Mouse (Mus musculus) megakaryocyte-erythroid progenitor cell, adult 5-6 weeks (primary cell): ENCODE data around the gene 5730596B20Rik. TPM values are rescaled to one million over a fixed set of nuclear protein-coding genes. Genes with fewer than 3 reads are reported as not detected.

Experiments
- ATAC-seq: replicated peaks from 2 replicates; pipeline ENCODE4 v1.8.0; 2016; ENCODE audit warnings: mild to moderate bottlenecking, inconsistent platforms; ENCODE audit not compliant: severe bottlenecking, poor library complexity, low FRiP score, low TSS enrichment
- total RNA-seq, 2 experiments: library from RNA; stranded (forward) in 1 of 2; stranded (reverse) in 1 of 2; fragments of 200-1000, 215-1000 nt in 1 of 2; fragments of >200 nt in 1 of 2; fragmentation: Nextera tagmentation in 1 of 2; gene quantifications; 2 replicates each; pipeline ENCODE4 v1.2.3; 2014 to 2017

Gene 5730596B20Rik
- total RNA-seq (2014; fragmentation: Nextera tagmentation) (not detected in 2 replicates), total RNA-seq (2017) (not detected in 2 replicates)

- no peak for ATAC-seq
Measured at GRCm38 (mm10) chr6:52177061-52177735, at the start of gene 5730596B20Rik. Gene 5730596B20Rik, plus strand, starts transcription at chr6:52177498.

DNA sequence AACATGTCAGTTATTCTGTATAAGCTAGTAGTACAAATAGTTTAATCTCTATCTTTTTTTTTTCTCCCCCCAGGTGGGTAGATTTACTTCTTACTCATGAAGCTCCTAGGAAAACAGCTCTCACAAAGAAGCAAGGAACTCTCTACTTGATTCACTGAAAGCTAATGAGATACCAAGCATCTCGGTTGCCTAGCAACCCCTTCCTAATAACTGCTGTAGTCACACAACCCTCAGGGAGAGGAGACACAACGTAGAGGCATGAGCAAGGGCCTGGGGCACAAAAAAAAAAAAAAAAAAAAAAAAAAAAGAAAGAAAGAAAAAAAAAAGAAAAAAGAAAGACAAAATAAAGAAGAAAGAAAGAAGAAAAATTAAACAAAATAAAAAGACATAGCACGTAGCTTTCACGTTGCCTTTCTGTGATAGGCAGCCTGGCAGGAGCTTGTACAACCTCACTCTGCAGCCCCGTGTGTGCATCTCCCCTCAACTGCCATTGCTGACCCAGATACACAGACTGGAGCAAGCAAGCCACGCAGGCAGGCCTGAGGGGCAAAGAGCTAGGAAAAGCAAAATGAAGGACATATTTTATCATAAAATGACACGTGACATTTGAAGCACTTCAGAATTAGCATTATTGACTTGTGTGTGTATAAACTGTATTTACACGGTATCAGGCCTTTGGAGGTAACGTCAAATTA is 39.3 kb upstream of the 5730596B20Rik start:
- no peak for ATAC-seq

DNA sequence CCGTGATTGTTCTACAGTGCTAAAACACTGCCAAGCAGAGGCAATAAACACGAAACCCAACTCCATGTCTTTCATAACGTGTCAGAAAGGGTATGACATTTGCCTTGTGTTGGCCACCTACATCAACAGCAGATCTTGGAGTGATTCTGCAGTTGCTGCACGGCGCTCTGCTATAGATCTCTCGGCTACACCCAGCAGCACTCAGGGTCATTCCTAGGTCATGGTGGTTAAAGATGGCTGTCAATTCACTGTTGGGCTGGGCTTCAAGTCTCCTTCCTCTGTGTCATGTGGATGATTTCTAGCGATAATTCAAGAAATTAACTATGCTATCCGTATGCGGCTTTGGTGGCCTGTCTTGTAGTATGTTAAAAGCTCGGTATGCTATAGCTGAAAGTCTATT is 38.7 kb upstream of the 5730596B20Rik start:
- ATAC-seq, result no peak

GRCm38 (mm10) chr6:52139115-52139514 is 38.2 kb upstream of the 5730596B20Rik start:
- no peak for ATAC-seq

- no peak for ATAC-seq
Measured at GRCm38 (mm10) chr6:52150401-52150966, 26.8 kb upstream of the 5730596B20Rik start.

DNA sequence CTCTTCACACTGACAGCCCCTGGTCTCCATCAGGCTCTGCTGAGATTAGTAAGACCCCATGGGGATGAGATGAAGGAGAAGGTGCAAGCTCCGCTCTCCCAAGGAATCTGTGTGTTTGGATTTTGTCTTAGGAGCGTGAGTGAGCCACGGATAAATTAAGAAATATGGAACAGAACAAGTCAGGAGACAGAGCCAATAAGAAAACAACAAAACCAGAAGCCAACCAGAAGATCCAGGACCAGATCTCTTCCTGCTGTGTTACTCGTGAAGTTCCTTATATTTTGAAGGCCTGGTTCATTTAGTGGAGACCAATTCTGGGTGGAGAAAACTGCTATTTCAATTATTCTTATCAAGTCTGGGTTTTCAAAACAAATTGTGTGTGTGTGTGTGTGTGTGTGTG is 25.7 kb upstream of the 5730596B20Rik start:
- ATAC-seq, result no peak

GRCm38 (mm10) chr6:52152226-52153193 is 24.8 kb upstream of the 5730596B20Rik start:
- ATAC-seq, result no peak

GRCm38 (mm10) chr6:52153270-52153669 is 24.0 kb upstream of the 5730596B20Rik start:
- ATAC-seq, result no peak

- ATAC-seq, result no peak
Measured at GRCm38 (mm10) chr6:52154044-52154443, 23.3 kb upstream of the 5730596B20Rik start.

DNA sequence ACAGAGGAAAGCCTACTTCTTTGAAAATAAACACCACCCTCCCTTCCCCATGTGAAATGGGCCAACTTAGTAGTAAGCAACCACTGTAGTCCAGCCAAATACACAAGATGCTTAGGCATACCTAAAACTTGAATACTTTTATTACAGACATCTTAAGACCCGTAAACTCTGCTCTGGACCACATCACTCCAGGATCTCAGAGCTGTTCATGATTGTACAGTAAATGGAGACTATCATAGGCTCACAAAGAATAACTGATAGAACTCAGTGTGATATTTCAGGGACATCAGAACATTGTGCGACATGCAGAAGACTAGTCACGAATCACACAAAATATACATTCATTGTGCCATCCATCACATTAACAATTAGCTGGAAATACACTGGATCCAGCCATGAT is 21.8 kb upstream of the 5730596B20Rik start:
- ATAC-seq, result no peak

DNA sequence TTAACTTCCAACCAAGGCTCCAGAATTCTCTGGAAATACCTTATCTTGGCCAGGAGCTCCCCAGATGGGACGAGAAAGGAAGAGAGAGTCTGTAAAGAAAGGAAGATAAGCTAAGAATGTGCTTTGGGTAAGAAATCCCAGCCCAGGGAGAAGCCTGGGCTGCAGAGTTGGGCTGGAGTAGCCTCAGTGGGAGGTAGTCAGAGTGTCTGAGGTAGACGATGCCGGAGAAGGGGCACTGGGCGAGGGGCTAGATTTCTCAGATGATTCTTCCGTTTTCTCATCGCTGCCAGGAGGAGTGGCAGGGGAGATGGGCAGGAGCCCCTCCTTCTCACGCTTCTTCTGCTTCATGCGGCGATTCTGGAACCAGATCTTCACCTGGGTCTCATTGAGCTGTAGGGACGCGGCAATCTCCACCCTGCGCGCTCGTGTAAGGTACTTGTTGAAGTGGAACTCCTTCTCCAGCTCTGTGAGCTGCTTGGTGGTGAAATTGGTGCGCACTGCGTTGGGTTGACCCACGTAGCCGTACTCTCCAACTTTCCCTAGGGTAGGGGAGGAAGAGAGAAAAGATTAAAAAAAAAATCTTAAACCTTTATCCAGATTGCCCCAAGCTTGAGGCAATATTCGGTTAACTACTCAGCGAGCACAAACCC is 20.6 kb upstream of the 5730596B20Rik start:
- ATAC-seq, result no peak

DNA sequence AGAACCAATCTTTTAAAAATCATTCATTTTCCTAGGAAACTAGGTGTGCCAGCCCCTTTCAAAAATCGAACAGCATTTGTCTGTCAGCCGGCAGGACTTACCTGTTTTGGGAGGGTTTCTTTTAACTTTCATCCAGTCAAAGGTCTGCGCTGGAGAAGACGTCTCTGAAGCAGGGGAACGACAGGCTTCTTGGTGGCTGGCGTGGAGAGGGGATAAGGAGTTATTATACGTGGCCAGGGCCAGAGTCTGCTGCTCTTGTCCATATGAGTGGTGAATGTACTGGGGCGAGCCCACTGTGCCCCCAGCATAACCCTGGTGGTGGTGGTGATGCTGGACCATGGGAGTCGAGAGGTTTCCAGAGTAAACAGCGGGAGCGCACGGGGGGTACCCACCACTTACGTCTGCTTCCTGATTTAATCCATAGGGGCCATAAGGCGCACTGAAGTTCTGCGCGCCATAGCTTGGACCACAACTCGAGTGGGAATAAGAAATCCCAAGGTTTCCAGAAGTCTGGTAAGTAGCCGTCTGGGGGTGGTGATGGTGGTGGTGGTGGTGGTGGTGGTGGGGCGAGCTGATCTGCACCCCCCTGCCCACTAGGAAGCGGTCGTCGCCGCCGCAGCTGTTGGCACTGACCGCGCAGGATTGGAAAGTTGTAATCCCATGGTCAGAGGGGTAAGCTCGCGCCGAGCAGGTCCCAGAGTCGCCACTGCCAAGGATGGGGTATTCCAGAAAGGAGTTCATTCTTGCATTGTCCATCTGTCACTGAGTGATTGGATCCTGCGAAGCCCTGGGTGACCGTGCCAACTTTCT is 19.6 kb upstream of the 5730596B20Rik start:
- ATAC-seq, result no peak

GRCm38 (mm10) chr6:52158276-52159051 is 18.8 kb upstream of the 5730596B20Rik start, which contains the start of gene Hoxa1:
Gene Hoxa1, minus strand, starts transcription at chr6:52158317.
- peak; percentile 93 for ATAC-seq

DNA sequence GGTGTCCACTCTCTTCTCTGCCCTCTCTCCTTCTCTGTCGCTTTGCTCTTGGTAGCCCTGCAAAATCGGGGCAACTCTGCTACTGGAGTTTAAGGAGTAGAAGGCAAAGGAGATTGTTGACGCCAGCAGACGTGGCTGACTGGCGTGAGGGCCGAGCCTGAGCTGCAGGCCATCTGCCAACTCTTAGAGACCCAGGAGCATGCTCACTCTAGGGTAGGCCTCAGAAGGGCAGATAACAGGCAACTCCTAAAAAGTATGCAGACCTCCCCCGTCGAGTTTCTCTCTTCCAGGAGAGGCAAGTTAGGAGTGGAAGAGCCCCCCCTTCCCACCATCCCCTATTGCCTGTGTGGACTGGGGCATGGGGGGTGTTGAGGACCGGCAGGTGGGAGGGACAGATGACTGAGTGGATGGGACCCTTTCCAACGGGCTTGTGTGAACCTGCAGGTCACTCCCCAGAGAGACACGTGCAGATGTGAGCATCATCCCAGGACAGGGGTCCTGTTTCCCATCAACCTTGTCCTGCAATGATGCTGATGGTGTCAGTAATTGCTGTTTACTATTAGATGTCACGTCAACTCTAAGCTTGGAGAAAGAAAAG is 18.0 kb upstream of the 5730596B20Rik start:
- no peak for ATAC-seq

GRCm38 (mm10) chr6:52159979-52160378 is 17.3 kb upstream of the 5730596B20Rik start:
- no peak for ATAC-seq

DNA sequence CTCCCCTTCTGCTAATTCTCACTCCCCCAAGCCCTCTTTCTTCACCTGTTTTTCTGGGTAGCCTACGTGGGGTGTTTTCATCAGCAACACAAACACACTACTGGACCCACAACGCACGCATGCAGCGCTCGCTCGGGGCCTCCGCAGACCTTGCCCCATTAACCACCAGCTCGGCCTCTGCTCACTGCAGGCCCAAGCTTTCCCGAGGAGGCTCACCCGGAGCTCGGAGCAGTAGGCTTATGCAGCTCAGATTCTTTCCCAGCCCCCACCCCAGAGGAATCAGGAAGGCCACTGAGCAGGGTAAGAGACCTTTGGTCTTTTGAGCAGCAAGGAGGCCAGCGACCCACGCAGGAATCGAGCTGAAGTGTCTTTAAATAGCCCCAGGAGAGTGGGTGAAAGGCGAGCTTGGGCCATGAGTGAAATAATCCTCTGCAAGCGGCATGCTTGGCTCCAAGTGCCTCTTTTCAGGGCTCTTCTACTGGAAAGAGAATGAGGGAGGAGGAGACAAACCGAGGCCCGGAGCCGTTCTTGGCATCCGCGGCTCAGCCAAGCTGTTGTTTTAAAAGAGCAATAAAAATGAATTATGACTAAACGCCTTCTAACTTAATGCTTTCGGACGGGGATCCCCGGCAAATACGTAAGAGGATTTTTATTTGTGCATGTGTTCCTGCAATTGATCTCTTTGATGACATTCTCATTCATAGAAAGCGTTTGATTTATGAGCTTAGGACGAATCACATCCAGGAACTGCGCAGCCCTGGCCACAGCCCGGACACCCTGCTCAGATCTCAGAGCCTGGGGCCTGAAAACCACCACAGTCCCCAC is 16.6 kb upstream of the 5730596B20Rik start:
- ATAC-seq, result no peak
